Mouse (Mus musculus) liver, adult 2 months (tissue): ENCODE measurements around the gene Suv39h2.

Experiments
- CTCF ChIP-seq: fragments of 200-500 bp; IDR thresholded peaks from 2 replicates; pipeline ENCODE4 v1.5.1; 2011; ENCODE audit warnings: low read depth, low read length, control low read depth
- POLR2A ChIP-seq: fragments of 200-500 bp; IDR thresholded peaks from 2 replicates; pipeline ENCODE4 v1.6.1; 2011; ENCODE audit warnings: low read length, control low read depth; ENCODE audit not compliant: insufficient read depth; ENCODE audit errors: extremely low read depth

- TF ChIP-seq CTCF (no peak), POLR2A (no peak)
Measured at GRCm38 (mm10) chr2:3473891-3474290, 940 bp downstream of the Suv39h2 start.
